Mouse (Mus musculus) bone marrow, adult 2 months (tissue): Measurements from ENCODE around the gene B3gntl1. TPM values are rescaled to one million over a fixed set of nuclear protein-coding genes. Genes with fewer than 3 reads are reported as not detected.
"Not testable (repeated sequence)": the region's sequence is repeated elsewhere in the genome, so short reads cannot be mapped to it uniquely, and the experiment has no call there.

Experiments
- H3K27ac ChIP-seq: fragments of 200-500 bp; 2 replicates; pipeline ENCODE4 v1.5.1; 2012; ENCODE audit warnings: low read depth, mild to moderate bottlenecking, control low read depth, inconsistent platforms, low read length; ENCODE audit not compliant: control insufficient read depth, poor library complexity, insufficient read depth
- H3K4me1 ChIP-seq: fragments of 200-500 bp; 2 replicates; pipeline ENCODE4 v1.6.1; 2011; ENCODE audit warnings: low read length; ENCODE audit not compliant: control insufficient read depth, insufficient read depth
- H3K4me3 ChIP-seq: fragments of 200-500 bp; replicated peaks from 2 replicates; pipeline ENCODE3; 2011; ENCODE audit warnings: mild to moderate bottlenecking, low read depth, low read length, control low read depth; ENCODE audit not compliant: control insufficient read depth
- CTCF ChIP-seq: fragments of 200-500 bp; IDR thresholded peaks from 2 replicates; pipeline ENCODE4 v1.5.1; 2011; ENCODE audit warnings: low read length, control low read depth; ENCODE audit not compliant: control insufficient read depth, insufficient read depth
- POLR2A ChIP-seq: fragments of 200-500 bp; IDR thresholded peaks from 2 replicates; pipeline ENCODE4 v1.6.1; 2011; ENCODE audit warnings: low read depth, mild to moderate bottlenecking, control low read depth, low read length, borderline replicate concordance; ENCODE audit not compliant: control insufficient read depth
- WGBS: fragments of 180-500 bp; shearing (Covaris S2); methylation state at CpG from one replicate; pipeline ENCODE4 v1.1.7; 2018; 5-methylcytosine and 5-hydroxymethylcytosine counted together
- polyA plus RNA-seq: library from polyadenylated mRNA; stranded (reverse); fragments of >200 nt; gene quantifications from 2 replicates; pipeline ENCODE4 v1.2.4, GENCODE M21; 2011; ENCODE audit warnings: low replicate concordance; ENCODE audit not compliant: missing spikeins, insufficient read depth, insufficient read length

B3gntl1 gene
- polyA plus RNA-seq, 1 experiment, result 6.1 TPM

DNA sequence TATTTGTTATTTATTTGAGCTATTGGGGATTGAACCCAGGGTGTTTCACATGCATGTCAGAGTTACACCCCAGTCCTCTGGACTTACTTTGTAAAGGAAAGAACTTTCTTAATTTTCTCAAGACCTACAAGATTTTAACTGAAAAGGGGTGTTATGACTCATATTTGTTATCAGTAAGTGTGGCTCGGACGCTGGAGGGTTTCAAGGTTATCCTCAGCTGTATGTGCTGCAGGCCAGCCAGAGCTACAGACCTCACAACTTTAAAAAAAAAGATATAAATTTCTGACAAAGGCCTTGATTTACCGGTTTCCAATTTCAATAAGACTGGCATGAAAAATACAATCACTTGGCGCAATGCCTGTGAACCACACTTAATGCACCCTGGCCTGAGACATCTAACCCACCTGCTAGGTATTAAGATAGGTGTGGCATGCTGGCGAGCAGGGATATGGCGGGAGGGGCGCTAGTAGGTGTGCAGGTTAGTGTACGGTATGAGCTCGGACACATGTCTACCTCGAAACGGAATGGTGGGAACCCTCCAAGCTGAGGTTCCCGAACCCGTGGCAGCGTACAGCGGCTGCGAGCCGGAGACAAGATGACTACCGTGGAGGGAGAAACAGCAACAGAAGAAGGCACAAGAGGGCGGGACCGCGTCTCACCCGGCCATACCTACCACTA lies 502 bp downstream of the B3gntl1 start:
- peak overlapping the region; percentile 74 for H3K4me3 ChIP-seq
- peak overlapping the region; percentile 65 for H3K27ac ChIP-seq
- peaks cover 2% of the 10 kb centered on the region; the same call in 1 of the 2 replicates for H3K4me1 ChIP-seq
- TF ChIP-seq CTCF, result no peak
- no peak for TF ChIP-seq POLR2A
- WGBS, result under 1% methylated on average over 22 of the region's 22 CpGs

DNA sequence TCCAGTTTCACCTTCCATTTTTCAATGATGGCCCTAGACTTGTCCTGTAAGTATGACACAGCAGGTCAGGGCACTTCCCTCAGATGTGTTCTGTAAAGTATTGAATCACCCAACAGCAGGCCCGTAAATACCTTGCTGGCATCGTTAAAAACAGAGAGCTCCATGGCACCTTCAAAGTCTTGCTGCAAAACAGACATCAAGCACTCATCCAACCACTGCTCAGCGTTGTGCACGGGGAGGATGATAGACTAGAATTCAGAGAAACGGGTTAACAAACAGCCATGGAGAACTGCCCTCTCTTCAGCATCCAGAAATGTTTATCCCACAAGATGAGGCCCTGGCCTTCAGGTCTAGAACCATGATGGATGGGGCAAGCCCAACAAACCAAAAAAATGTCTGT lies 2.0 kb downstream of the B3gntl1 start:
- Histone ChIP-seq H3K27ac (no peak overlapping the region), H3K4me3 (no peak overlapping the region), H3K4me1 (peaks cover 2% of the 10 kb centered on the region; the same call in 1 of the 2 replicates)
- TF ChIP-seq CTCF (no peak), POLR2A (no peak)
- 90% methylated on average over 5 of the region's 5 CpGs for WGBS

DNA sequence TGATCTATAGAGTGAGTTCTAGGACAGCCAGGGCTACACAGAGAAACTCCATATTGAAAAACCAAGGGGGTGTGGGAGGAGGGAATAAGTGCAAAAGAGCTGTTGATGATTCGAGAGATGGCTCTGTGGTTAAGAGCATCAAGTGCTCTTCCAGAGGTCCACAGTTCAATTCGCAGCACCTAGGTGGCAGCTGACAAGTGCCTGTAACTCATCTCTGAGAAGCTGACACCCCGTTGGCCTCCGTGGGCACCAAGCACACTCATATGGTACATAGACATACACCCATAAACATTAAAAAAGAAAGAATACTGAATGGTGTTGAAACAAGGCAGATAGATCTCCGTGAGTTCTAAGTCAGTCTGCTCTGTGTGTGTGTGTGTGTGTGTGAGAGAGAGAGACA lies 4.2 kb downstream of the B3gntl1 start:
- Histone ChIP-seq H3K4me3 (no peak overlapping the region), H3K4me1 (peaks cover 2% of the 10 kb centered on the region; the same call in 1 of the 2 replicates), H3K27ac (no peak overlapping the region)
- 81% methylated on average over 5 of the region's 5 CpGs for WGBS
- TF ChIP-seq CTCF, result no peak
- TF ChIP-seq POLR2A, result no peak

DNA sequence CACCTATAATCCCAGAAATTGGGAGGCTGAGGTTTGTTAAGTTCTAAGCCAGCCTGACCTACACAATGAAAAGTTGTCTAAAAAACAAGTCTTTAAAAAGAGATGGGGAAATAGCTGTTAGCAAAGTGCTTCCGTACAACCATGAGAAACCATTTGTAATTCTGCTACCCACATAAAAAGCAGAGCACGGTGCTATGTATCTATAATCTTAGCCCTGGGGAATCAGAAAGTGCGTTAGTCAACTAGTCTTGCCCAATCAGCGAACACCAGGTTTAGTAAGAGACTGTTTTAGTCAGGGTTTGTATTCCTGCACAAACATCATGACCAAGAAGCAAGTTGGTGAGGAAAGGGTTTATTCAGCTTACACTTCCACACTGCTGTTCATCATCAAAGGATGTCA lies 5.4 kb downstream of the B3gntl1 start:
- H3K4me1 ChIP-seq, result no peaks in the 10 kb centered on the region
- WGBS, result 59% methylated on average over 4 of the region's 4 CpGs
- no peak for TF ChIP-seq POLR2A
- no peak for TF ChIP-seq CTCF
- H3K4me3 ChIP-seq, result no peak overlapping the region
- H3K27ac ChIP-seq, result no peak overlapping the region

DNA sequence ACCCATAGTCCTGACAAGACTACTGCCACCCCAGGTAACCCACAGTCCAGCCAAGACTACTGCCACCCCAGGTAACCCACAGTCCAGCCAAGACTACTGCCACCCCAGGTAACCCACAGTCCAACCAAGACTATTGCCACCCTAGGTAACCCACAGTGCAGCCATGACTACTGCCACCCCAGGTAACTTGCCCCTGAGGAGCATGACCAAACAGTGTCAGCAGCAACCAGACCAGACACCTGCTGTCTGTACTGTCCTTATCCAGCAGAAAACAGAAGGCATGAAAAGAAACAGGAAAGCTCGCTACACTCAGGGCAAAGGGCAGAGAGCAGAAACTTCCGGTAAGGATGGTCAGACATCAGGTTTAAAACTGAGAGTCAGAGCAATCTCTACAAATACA lies 11.8 kb downstream of the B3gntl1 start:
- Histone ChIP-seq H3K4me1 (no peaks in the 10 kb centered on the region), H3K27ac (no peak overlapping the region), H3K4me3 (no peak overlapping the region)
- TF ChIP-seq CTCF, result no peak
- TF ChIP-seq POLR2A, result no peak
- 90% methylated on average over 2 of the region's 2 CpGs for WGBS

DNA sequence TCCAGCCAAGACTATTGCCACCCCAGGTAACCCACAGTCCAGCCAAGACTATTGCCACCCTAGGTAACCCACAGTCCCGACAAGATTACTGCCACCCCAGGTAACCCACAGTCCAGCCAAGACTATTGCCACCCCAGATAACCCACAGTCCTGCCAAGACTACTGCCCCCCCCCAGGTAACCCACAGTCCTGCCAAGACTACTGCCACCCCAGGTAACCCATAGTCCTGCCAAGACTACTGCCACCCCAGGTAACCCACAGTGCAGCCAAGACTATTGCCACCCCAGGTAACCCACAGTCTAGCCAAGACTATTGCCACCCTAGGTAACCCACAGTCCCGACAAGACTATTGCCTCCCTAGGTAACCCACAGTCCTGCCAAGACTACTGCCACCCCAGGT lies 12.3 kb downstream of the B3gntl1 start:
- H3K27ac ChIP-seq, H3K4me1 ChIP-seq, H3K4me3 ChIP-seq: not testable (repeated sequence)
- 78% methylated on average over 2 of the region's 2 CpGs for WGBS

DNA sequence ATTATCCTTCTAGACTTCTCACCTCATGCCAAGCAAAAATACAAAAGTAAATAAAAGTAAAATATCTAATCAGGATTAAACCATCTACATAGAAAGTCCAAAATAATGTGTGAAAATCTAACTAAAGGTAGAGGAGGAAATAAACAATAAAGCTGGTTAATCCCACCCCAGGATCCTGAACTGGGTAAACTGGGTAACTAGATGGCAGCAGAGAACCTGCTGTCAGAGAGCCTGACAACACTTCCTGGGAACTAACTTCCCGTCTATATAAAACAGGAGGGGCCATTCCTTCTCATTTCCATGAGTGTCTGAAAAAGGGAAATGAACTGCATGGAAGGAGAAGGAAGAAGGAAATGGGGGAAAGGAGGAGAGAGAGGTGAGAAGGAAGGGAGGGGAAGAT lies 14.8 kb downstream of the B3gntl1 start:
- no peak overlapping the region for H3K4me3 ChIP-seq
- 16% methylated on average over 1 of the region's 1 CpGs for WGBS
- H3K4me1 ChIP-seq, result peaks cover 3% of the 10 kb centered on the region; the same call in 1 of the 2 replicates
- no peak for TF ChIP-seq CTCF
- TF ChIP-seq POLR2A, result no peak
- no peak overlapping the region for H3K27ac ChIP-seq

DNA sequence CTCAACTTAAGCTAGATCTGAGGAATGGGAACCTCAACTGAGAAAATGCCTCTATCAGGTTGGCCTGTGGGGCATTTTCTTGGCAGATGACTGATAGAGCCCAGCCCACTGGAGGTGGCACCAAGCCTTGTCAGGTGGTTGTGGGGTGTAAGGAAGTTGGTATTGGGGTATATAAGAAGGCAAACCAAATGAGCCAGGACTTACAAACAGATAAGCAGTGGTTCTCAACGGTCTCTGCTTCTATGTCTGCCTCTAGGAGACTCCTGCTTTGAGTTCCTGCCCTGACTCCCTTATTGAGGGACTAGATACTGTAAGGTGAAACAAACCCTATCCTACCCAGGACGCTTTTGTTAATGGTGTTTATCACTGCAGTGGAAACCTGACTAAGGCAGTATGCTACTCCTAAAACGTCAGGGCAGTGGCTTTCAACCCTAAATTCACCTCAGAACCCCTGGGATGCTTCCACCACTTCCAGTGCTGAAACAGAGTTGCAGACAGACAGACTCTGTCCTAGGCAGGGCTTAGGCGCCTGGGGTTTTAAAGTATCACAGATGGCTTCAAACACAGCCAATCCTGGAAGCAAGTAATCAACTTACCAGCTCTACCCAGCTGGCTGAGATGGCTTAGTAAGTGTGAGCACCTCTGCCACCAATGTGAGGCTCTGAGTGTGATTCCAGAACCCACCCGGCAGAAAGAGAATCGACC lies 17.0 kb downstream of the B3gntl1 start:
- 54% methylated on average over 6 of the region's 6 CpGs for WGBS
- Histone ChIP-seq H3K4me1 (peaks cover 3% of the 10 kb centered on the region; the same call in 1 of the 2 replicates), H3K4me3 (no peak overlapping the region), H3K27ac (no peak overlapping the region)
- TF ChIP-seq POLR2A (no peak), CTCF (no peak)
